Mouse (Mus musculus) cortical plate, adult 2 months (tissue): ENCODE data around the gene Cldn3.

ENCODE experiments used
- CTCF ChIP-seq: fragments of 200-500 bp; IDR thresholded peaks from 2 replicates; pipeline ENCODE4 v1.5.1; 2011; ENCODE audit warnings: mild to moderate bottlenecking, control low read depth, low read length; ENCODE audit not compliant: insufficient read depth; ENCODE audit errors: extremely low read depth
- POLR2A ChIP-seq: fragments of 200-500 bp; IDR thresholded peaks from 2 replicates; pipeline ENCODE4 v1.6.1; 2011; ENCODE audit warnings: mild to moderate bottlenecking, low read length, control low read depth; ENCODE audit not compliant: insufficient read depth; ENCODE audit errors: extremely low read depth

- TF ChIP-seq CTCF (no peak), POLR2A (no peak)
These were observed 34.7 kb upstream of the Cldn3 start for GRCm38 (mm10) chr5:134951053-134951884.
